Mouse (Mus musculus) megakaryocyte, embryonic 14.5 days (primary cell): ENCODE data around the gene Bcar3. TPM values are rescaled to one million over a fixed set of nuclear protein-coding genes. Genes with fewer than 3 reads are reported as not detected.

Experiments
- H3K27me3 ChIP-seq: replicated peaks from 2 replicates; pipeline ENCODE3; 2012; ENCODE audit warnings: inconsistent platforms
- H3K36me3 ChIP-seq: replicated peaks from 2 replicates; pipeline ENCODE3; 2012; ENCODE audit warnings: low read length, inconsistent platforms, mixed read lengths
- H3K4me1 ChIP-seq: 2 replicates; pipeline ENCODE4 v1.6.1; 2012; ENCODE audit warnings: inconsistent platforms
- H3K4me3 ChIP-seq: replicated peaks from 2 replicates; pipeline ENCODE3; 2012; ENCODE audit warnings: moderate library complexity, mild to moderate bottlenecking, inconsistent platforms
- H3K9me3 ChIP-seq: 2 replicates; pipeline ENCODE4 v1.6.1; 2012; ENCODE audit warnings: inconsistent platforms
- FLI1 ChIP-seq: IDR thresholded peaks from 2 replicates; pipeline ENCODE4 v1.6.1; 2012; ENCODE audit warnings: low read length, inconsistent platforms, mixed read lengths
- GATA1 ChIP-seq: IDR thresholded peaks from 3 replicates; pipeline ENCODE4 v1.6.1; 2012; ENCODE audit warnings: mixed read lengths, low read length, inconsistent platforms, borderline replicate concordance
- polyA plus RNA-seq: library from polyadenylated mRNA; stranded (reverse); fragments of >175 nt; gene quantifications from 2 replicates; pipeline ENCODE4 v1.2.3, GENCODE M21; 2012; ENCODE audit warnings: low replicate concordance; ENCODE audit not compliant: insufficient read depth

Bcar3 gene
- polyA plus RNA-seq, 1 experiment: 3.6 TPM

- no peaks in the 10 kb centered on the region for H3K36me3 ChIP-seq
- 0 out of 2 replicates have a peak, but pooled peaks cover 3% of the 10 kb centered on the region for H3K9me3 ChIP-seq
- H3K4me1 ChIP-seq: peaks cover 23% of the 10 kb centered on the region
- H3K27me3 ChIP-seq: peaks cover 82% of the 10 kb centered on the region
- no peak overlapping the region for H3K4me3 ChIP-seq
- no peak for TF ChIP-seq FLI1
- no peak for TF ChIP-seq GATA1
These were observed 128.3 kb downstream of the Bcar3 start for GRCm38 (mm10) chr3:122422276-122422675.

GRCm38 (mm10) chr3:122423643-122424042 is 129.7 kb downstream of the Bcar3 start:
- 0 out of 2 replicates have a peak, but pooled peaks cover 3% of the 10 kb centered on the region for H3K9me3 ChIP-seq
- no peak overlapping the region for H3K4me3 ChIP-seq
- no peaks in the 10 kb centered on the region for H3K36me3 ChIP-seq
- TF ChIP-seq FLI1 (no peak), GATA1 (no peak)
- H3K27me3 ChIP-seq: peaks cover 75% of the 10 kb centered on the region
- H3K4me1 ChIP-seq: peaks cover 23% of the 10 kb centered on the region

- TF ChIP-seq FLI1 (no peak), GATA1 (no peak)
- Histone ChIP-seq H3K27me3 (peaks cover 57% of the 10 kb centered on the region), H3K4me3 (no peak overlapping the region), H3K36me3 (no peaks in the 10 kb centered on the region), H3K4me1 (peaks cover 7% of the 10 kb centered on the region), H3K9me3 (0 out of 2 replicates have a peak, but pooled peaks cover 3% of the 10 kb centered on the region)
These were observed 134.4 kb downstream of the Bcar3 start for GRCm38 (mm10) chr3:122428325-122428821.

- peaks cover 40% of the 10 kb centered on the region for H3K27me3 ChIP-seq
- H3K36me3 ChIP-seq: no peaks in the 10 kb centered on the region
- no peaks in the 10 kb centered on the region for H3K4me1 ChIP-seq
- H3K9me3 ChIP-seq: no peaks in the 10 kb centered on the region
- TF ChIP-seq GATA1 (no peak), FLI1 (no peak)
- no peak overlapping the region for H3K4me3 ChIP-seq
These were observed 137.0 kb downstream of the Bcar3 start for GRCm38 (mm10) chr3:122430780-122431497.

- Histone ChIP-seq H3K4me3 (no peak overlapping the region), H3K4me1 (no peaks in the 10 kb centered on the region), H3K36me3 (no peaks in the 10 kb centered on the region), H3K9me3 (no peaks in the 10 kb centered on the region), H3K27me3 (peaks cover 31% of the 10 kb centered on the region)
- TF ChIP-seq FLI1: no peak
- TF ChIP-seq GATA1: no peak
These were observed 139.0 kb downstream of the Bcar3 start for GRCm38 (mm10) chr3:122432811-122433406.

GRCm38 (mm10) chr3:122433975-122434626 is 140.2 kb downstream of the Bcar3 start:
- Histone ChIP-seq H3K36me3 (no peaks in the 10 kb centered on the region), H3K4me1 (no peaks in the 10 kb centered on the region)

GRCm38 (mm10) chr3:122434983-122435935 is 141.3 kb downstream of the Bcar3 start:
- Histone ChIP-seq H3K4me1 (no peaks in the 10 kb centered on the region), H3K4me3 (no peak overlapping the region), H3K27me3 (peaks cover 30% of the 10 kb centered on the region), H3K9me3 (no peaks in the 10 kb centered on the region), H3K36me3 (no peaks in the 10 kb centered on the region)
- TF ChIP-seq FLI1 (no peak), GATA1 (no peak)

More at GRCm38 (mm10) chr3:122433975-122434626, 140.2 kb downstream of the Bcar3 start:
- Histone ChIP-seq H3K27me3 (peaks cover 26% of the 10 kb centered on the region), H3K4me3 (no peak overlapping the region), H3K9me3 (no peaks in the 10 kb centered on the region)
- TF ChIP-seq FLI1: no peak
- no peak for TF ChIP-seq GATA1

- H3K36me3 ChIP-seq: no peaks in the 10 kb centered on the region
- TF ChIP-seq GATA1 (no peak), FLI1 (no peak)
- H3K4me1 ChIP-seq: no peaks in the 10 kb centered on the region
- peaks cover 11% of the 10 kb centered on the region for H3K27me3 ChIP-seq
- no peak overlapping the region for H3K4me3 ChIP-seq
- H3K9me3 ChIP-seq: no peaks in the 10 kb centered on the region
These were observed 144.3 kb downstream of the Bcar3 start for GRCm38 (mm10) chr3:122438143-122438825.

GRCm38 (mm10) chr3:122445696-122446095 is 151.8 kb downstream of the Bcar3 start:
- Histone ChIP-seq H3K27me3 (peaks cover 27% of the 10 kb centered on the region), H3K4me1 (peaks cover 6% of the 10 kb centered on the region; the same call in 1 of the 2 replicates), H3K9me3 (peaks cover 4% of the 10 kb centered on the region; the same call in 1 of the 2 replicates), H3K36me3 (no peaks in the 10 kb centered on the region), H3K4me3 (no peak overlapping the region)
- no peak for TF ChIP-seq GATA1
- no peak for TF ChIP-seq FLI1
